Mouse (Mus musculus) spleen, adult 2 months (tissue): Measurements from ENCODE around the gene Asb11. TPM values are rescaled to one million over a fixed set of nuclear protein-coding genes. Genes with fewer than 3 reads are reported as not detected.

ENCODE experiments used
- DNase-seq, 2 experiments: peaks; one replicate each; pipeline versions ENCODE4 v3.0.0 to v3.0.0-alpha.2; 2012 to 2021; ENCODE audit warnings: low spot score in 2 of 2, low read depth in 1 of 2
- H3K27ac ChIP-seq: fragments of 200-500 bp; 2 replicates; pipeline ENCODE4 v1.5.1; 2012; ENCODE audit warnings: low read length, inconsistent platforms; ENCODE audit not compliant: insufficient read depth
- H3K27me3 ChIP-seq: fragments of 200-500 bp; 2 replicates; pipeline ENCODE4 v1.6.1; 2012; ENCODE audit warnings: mild to moderate bottlenecking, moderate library complexity, low read length, inconsistent platforms; ENCODE audit not compliant: control insufficient read depth, insufficient read depth
- H3K36me3 ChIP-seq: fragments of 200-500 bp; 2 replicates; pipeline ENCODE4 v1.6.1; 2012; ENCODE audit warnings: mild to moderate bottlenecking, low read length, inconsistent platforms; ENCODE audit not compliant: control insufficient read depth, insufficient read depth
- H3K4me1 ChIP-seq: fragments of 200-500 bp; 2 replicates; pipeline ENCODE4 v1.6.1; 2011; ENCODE audit warnings: inconsistent platforms; ENCODE audit not compliant: control insufficient read depth, insufficient read depth, insufficient read length
- H3K4me3 ChIP-seq: fragments of 200-500 bp; 2 replicates; pipeline ENCODE4 v1.5.1; 2011; ENCODE audit warnings: mild to moderate bottlenecking, inconsistent platforms; ENCODE audit not compliant: insufficient read depth, insufficient read length; ENCODE audit errors: extremely low read depth
- CTCF ChIP-seq: fragments of 200-500 bp; IDR thresholded peaks from 2 replicates; pipeline ENCODE4 v1.5.1; 2011; ENCODE audit warnings: mild to moderate bottlenecking, inconsistent platforms; ENCODE audit not compliant: insufficient read depth, insufficient read length, insufficient replicate concordance; ENCODE audit errors: extremely low read depth
- POLR2A ChIP-seq: fragments of 200-500 bp; IDR thresholded peaks from 2 replicates; pipeline ENCODE4 v1.6.1; 2011; ENCODE audit warnings: low read depth, low read length, inconsistent platforms
- WGBS: fragments of 180-500 bp; shearing (Covaris S2); methylation state at CpG from one replicate; pipeline ENCODE4 v1.1.7; 2018; 5-methylcytosine and 5-hydroxymethylcytosine counted together
- polyA plus RNA-seq: library from polyadenylated mRNA; depleted of rRNA; stranded (reverse); fragments of >200 nt; gene quantifications from 2 replicates; pipeline ENCODE4 v1.2.3, GENCODE M21; 2012

Gene Asb11
- polyA plus RNA-seq, 1 experiment, result not detected

DNA sequence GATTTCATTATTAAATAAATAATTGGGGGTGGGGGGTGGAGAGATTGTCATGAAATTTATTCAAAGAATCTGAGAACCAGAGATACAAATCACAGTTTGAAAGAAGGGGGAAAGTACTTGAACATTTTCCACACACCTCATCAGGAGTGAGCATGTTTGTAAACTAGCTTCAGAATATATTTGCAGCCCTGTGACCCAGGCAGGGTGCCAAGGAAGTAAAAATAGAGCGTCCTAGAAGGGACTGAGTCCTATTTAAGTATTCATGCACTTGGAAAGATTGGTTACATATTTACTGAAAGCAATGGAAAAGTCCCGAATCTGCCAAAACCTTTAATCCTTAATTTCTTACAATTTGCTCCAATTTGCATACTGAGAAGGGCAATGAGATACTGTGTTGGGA is 3.3 kb downstream of the Asb11 start:
- DNase-seq, result no peak
- Histone ChIP-seq H3K4me1 (no peaks in the 10 kb centered on the region), H3K36me3 (no peaks in the 10 kb centered on the region), H3K27me3 (no peaks in the 10 kb centered on the region), H3K27ac (no peak overlapping the region), H3K4me3 (no peak overlapping the region)
- 77% methylated on average over 2 of the region's 2 CpGs for WGBS
- no peak for TF ChIP-seq POLR2A
- no peak for TF ChIP-seq CTCF

DNA sequence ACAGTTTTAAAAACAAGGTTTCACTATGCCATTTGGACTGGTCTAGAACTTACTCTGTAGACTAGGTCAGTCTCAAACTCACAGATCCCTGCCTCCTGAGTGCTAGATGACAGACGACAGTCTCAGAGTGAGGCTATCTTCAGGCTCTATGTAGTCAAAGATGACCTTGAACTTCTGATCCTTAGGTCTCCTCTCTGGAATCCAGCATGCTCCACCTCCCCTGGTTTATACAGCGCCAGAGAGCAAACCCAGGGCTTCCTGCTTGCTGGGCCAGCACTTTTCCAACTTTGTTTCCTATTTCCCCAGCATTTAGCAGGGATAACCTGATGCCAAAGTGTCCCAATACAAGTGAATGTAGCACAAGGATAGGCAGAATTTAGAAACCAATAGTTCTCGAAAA is 3.9 kb downstream of the Asb11 start:
- Histone ChIP-seq H3K27ac (no peak overlapping the region), H3K36me3 (no peaks in the 10 kb centered on the region), H3K4me3 (no peak overlapping the region), H3K4me1 (no peaks in the 10 kb centered on the region), H3K27me3 (no peaks in the 10 kb centered on the region)
- TF ChIP-seq CTCF (no peak), POLR2A (no peak)
- DNase-seq, result no peak
- 72% methylated on average over 3 of the region's 3 CpGs for WGBS

DNA sequence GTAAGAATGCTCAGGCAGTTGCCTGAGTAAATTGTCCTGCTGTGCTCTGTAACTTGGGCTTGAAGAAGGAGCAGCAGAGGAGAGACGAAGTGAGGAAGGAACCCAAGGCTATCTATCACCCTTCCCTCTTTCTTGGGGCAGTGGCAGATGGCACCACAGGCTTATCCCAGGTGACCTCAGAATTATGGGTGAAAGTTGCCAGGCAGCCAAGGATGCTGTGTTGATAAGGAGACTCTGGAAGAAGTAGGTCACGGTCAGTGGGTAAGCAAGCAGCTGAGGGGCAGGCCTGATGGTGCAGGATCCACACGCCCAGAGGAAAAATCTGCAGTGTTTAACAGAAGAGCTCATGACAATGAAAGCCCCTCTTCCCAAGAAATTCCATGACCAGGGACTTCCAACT is 4.5 kb downstream of the Asb11 start:
- TF ChIP-seq CTCF (no peak), POLR2A (no peak)
- H3K27ac ChIP-seq, result no peak overlapping the region
- DNase-seq, result no peak
- H3K36me3 ChIP-seq, result no peaks in the 10 kb centered on the region
- H3K27me3 ChIP-seq, result no peaks in the 10 kb centered on the region
- 79% methylated on average over 3 of the region's 3 CpGs for WGBS
- no peak overlapping the region for H3K4me3 ChIP-seq
- no peaks in the 10 kb centered on the region for H3K4me1 ChIP-seq

DNA sequence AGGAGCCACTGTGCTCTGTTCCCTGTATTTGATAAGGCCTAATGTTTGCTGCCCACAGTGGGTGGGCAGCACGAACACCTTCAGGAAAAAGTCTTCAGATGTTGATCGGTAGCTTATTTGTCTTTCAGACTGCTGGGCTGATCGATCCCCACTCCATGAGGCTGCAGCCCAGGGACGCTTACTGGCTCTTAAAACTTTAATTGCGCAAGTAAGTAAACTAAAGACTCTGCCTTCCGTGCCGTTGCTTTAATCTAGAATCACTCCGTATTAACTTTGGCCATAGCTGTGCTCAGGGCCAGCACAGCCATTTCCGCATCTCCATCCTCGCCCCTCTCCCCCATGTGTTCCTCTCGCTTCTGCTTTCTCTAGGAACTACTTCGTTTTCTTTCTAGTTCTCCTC is 8.8 kb downstream of the Asb11 start:
- Histone ChIP-seq H3K27me3 (no peaks in the 10 kb centered on the region), H3K4me3 (no peak overlapping the region), H3K36me3 (no peaks in the 10 kb centered on the region), H3K4me1 (no peaks in the 10 kb centered on the region), H3K27ac (no peak overlapping the region)
- WGBS, result 92% methylated on average over 12 of the region's 12 CpGs
- no peak for TF ChIP-seq CTCF
- no peak for TF ChIP-seq POLR2A
- no peak for DNase-seq

DNA sequence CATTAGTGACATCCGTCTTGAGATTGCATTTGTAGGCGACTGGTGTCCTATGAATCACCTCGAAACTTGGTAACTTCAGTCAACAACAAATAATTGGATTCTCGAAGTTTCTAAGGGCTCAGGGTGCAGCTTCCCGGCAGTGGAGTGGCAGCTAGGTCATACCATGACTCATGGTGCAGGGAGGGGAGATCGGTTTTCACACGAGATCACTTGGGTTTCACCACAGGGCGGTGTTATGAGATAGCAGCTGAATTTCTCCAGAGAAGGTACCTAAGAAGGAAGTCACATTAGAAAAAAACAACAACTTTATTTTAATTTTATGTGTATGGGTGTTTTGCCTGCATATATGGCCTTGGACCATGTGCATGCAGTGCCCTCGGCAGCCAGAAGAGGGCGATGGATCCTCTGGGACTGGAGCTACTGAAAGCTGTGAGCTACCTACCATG is 9.3 kb downstream of the Asb11 start:
- TF ChIP-seq CTCF (no peak), POLR2A (no peak)
- no peaks in the 10 kb centered on the region for H3K27me3 ChIP-seq
- no peaks in the 10 kb centered on the region for H3K4me1 ChIP-seq
- peak in 1 of 2 experiments; percentile 3 for DNase-seq
- H3K4me3 ChIP-seq, result no peak overlapping the region
- no peak overlapping the region for H3K27ac ChIP-seq
- WGBS, result 83% methylated on average over 10 of the region's 10 CpGs
- H3K36me3 ChIP-seq, result no peaks in the 10 kb centered on the region

DNA sequence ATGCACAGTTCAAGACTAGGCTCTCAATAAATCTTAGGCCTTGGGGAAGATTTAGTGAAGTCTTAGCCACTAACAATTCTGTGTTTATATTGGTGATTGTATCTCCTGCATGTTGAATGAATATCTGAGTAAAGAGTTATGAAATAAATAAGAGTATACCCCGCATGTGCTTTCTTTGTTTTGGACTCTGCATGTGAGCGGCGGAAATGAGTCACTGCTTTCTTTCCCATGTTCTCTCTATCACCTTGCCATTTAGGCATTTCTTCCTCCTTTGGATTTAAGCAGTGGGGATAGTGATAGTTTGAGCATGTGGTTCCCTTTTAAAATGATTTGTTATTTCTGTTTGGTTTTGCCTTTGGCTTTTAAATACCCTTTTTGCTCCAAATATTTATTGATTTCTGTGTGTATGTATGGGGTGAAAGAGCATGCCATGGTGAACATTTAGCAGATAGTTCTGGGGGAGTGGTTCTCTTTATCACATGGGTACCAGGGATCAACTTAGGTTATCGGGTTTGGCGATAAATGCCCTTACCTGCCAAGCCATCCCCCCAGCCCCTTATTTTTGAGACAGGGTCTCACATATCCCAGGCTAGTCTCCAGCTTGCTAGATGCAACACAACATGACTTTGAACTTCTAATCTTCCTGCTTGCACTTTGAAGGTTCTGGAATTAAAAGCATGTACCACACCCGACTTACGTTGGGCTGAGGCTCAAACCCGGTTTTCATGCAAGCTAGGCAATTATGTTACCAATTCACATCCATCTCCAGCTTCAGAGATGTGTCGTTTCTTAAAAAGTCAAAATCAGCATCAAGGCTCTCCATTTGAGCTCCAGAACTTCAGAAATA is 10.3 kb downstream of the Asb11 start:
- no peaks in the 10 kb centered on the region for H3K36me3 ChIP-seq
- no peaks in the 10 kb centered on the region for H3K27me3 ChIP-seq
- no peak overlapping the region for H3K27ac ChIP-seq
- H3K4me1 ChIP-seq, result no peaks in the 10 kb centered on the region
- no peak for DNase-seq
- 81% methylated on average over 9 of the region's 9 CpGs for WGBS
- no peak for TF ChIP-seq POLR2A
- TF ChIP-seq CTCF, result no peak
- no peak overlapping the region for H3K4me3 ChIP-seq

DNA sequence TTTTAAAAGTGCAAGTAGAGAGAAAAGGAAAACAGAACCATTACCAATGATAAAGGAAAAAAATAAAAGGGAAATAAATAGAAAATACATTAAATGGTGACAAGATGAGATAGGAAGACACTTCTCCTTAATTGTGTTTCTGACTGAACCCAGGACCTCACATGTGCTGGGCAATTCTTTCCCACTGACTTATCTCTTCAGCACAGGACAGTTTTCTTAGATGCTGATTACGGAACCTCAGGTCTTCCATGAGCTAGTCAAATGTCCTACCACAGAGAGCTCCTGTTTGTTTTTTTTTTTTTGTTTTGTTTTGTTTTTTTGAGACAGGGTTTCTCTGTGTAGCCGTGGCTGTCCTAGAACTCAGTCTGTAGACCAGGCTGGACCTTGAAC is 10.9 kb downstream of the Asb11 start:
- Histone ChIP-seq H3K36me3 (no peaks in the 10 kb centered on the region), H3K4me3 (no peak overlapping the region), H3K27me3 (no peaks in the 10 kb centered on the region), H3K4me1 (no peaks in the 10 kb centered on the region), H3K27ac (no peak overlapping the region)
- TF ChIP-seq POLR2A, result no peak
- no peak for TF ChIP-seq CTCF
- DNase-seq, result no peak
- WGBS, result 77% methylated on average over 2 of the region's 2 CpGs
